Mouse (Mus musculus): Measurements from ENCODE around the gene Aipl1. TPM values are rescaled to one million over a fixed set of nuclear protein-coding genes. Genes with fewer than 3 reads are reported as not detected.

Gene Aipl1
- polyA plus RNA-seq, 1 experiment from 2014 or later = 0.16 TPM

DNA sequence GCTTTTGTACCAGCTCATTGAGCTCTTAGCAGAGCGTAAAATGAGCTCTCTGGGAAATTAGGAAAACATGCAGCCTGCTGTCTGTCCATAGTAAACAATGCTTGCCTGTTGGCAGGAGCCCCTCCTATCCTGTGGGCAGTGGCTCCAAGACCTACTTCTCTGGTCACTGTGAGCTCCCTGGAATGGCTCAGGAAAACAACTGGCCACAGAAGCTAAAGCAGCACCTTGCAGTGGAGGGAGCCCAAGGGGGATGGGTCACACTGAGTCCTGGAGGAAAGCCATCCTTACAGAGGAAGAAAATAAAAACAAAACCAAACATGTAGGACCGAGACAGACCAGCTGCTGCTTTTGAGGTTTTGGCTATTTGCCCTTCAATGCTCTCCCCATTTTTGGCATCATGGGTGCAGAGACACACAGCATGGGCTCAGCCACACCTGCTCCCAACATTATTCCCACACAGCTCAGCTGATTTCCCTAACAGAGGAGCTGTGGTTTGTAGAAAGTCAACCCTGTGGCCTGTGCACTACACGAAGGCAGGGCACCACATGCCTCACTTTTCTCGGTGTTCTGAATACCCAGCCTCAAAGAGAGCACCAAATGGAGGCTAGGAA is 52.1 kb downstream of the Aipl1 start:
- Histone ChIP-seq H3K4me2 (no peak overlapping the region), H3K4me1 (replicated peaks; ENCODE audit: control insufficient read depth, insufficient read depth, low read length) (no peaks in the 10 kb centered on the region), H3K27me3 (replicated peaks; ENCODE audit: control insufficient read depth, insufficient read depth, low read length) (no peaks in the 10 kb centered on the region), H3K9me3 (ENCODE audit: control insufficient read depth, low read length) (no peaks in the 10 kb centered on the region), H3K9ac (ENCODE audit: low read depth, low read length) (no peak overlapping the region), H3K4me3 (ENCODE audit: low read depth, low read length) (no peak overlapping the region), H3K36me3 (ENCODE audit: control insufficient read depth, insufficient read depth, low read length) (no peaks in the 10 kb centered on the region), H3K27ac (ENCODE audit: low read depth, low read length) (no peak overlapping the region)
- ATAC-seq (replicated peaks; ENCODE audit: low FRiP score) = no peak
- DNase-seq (ENCODE audit: low spot score) = no peak
- WGBS = 58% methylated on average over 4 of the region's 4 CpGs

DNA sequence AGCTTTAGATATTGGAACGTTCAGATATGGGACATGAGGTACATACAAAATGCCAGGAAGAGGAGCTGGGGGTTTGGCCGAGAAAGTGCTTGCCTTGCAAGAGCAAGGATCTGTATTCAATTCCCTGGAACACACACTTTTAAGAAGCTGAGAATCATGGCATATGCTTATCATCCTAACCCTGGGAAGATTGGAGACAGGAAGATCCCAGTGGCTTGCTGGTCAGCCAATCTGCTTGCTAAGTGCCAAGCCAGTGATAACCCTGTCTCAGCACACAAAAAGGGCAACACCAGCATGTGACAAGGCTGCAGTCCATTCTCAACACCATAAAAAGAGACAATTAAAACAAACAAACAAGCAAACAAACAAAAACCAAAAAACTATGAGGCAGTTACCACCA is 53.2 kb downstream of the Aipl1 start:
- Histone ChIP-seq H3K4me1 (replicated peaks; ENCODE audit: control insufficient read depth, insufficient read depth, low read length) (no peaks in the 10 kb centered on the region), H3K36me3 (ENCODE audit: control insufficient read depth, insufficient read depth, low read length) (no peaks in the 10 kb centered on the region), H3K27ac (ENCODE audit: low read depth, low read length) (no peak overlapping the region), H3K9ac (ENCODE audit: low read depth, low read length) (no peak overlapping the region), H3K27me3 (replicated peaks; ENCODE audit: control insufficient read depth, insufficient read depth, low read length) (no peaks in the 10 kb centered on the region), H3K4me2 (no peak overlapping the region), H3K4me3 (ENCODE audit: low read depth, low read length) (no peak overlapping the region), H3K9me3 (ENCODE audit: control insufficient read depth, low read length) (no peaks in the 10 kb centered on the region)
- DNase-seq (ENCODE audit: low spot score) (no peak), ATAC-seq (replicated peaks; ENCODE audit: low FRiP score) (no peak)
- WGBS = 59% methylated on average over 2 of the region's 2 CpGs

Other genes with a start within 250 kb of the Aipl1 start
- gene Pimreg, start 4.5 kb upstream of the Aipl1 start, polyA plus RNA-seq (2014; fragmentation: Nextera tagmentation; extraction: Ambion mirVana) = 74.9 and 78.5 TPM in 2 replicates
- 0.08 and 0.31 TPM in 2 replicates for gene Pitpnm3, start 98.3 kb upstream of the Aipl1 start, polyA plus RNA-seq (2014; fragmentation: Nextera tagmentation; extraction: Ambion mirVana)
- gene Gm43951, start 169.3 kb upstream of the Aipl1 start, polyA plus RNA-seq (2014; fragmentation: Nextera tagmentation; extraction: Ambion mirVana) = not detected in 2 replicates
- gene 4933427D14Rik, start 169.9 kb upstream of the Aipl1 start, polyA plus RNA-seq (2014; fragmentation: Nextera tagmentation; extraction: Ambion mirVana) = 6.9 and 8.6 TPM in 2 replicates
- gene Txndc17, start 170.0 kb upstream of the Aipl1 start, polyA plus RNA-seq (2014; fragmentation: Nextera tagmentation; extraction: Ambion mirVana) = 144 and 153 TPM in 2 replicates
- 27.5 and 29.8 TPM in 2 replicates for gene Med31, start 178.1 kb upstream of the Aipl1 start, polyA plus RNA-seq (2014; fragmentation: Nextera tagmentation; extraction: Ambion mirVana)
- not detected in 2 replicates for gene Slc13a5, start 229.7 kb upstream of the Aipl1 start, polyA plus RNA-seq (2014; fragmentation: Nextera tagmentation; extraction: Ambion mirVana)

Measured in liver, embryonic 11.5 days (tissue).